Mouse (Mus musculus): ENCODE results near the gene Vmn2r7.
A peak's percentile ranks its signal among the peaks of the same experiment; 100 is the strongest.
"Not testable (repeated sequence)": the region's sequence is repeated elsewhere in the genome, so short reads cannot be mapped to it uniquely, and the experiment has no call there.

Vmn2r7 gene

DNA sequence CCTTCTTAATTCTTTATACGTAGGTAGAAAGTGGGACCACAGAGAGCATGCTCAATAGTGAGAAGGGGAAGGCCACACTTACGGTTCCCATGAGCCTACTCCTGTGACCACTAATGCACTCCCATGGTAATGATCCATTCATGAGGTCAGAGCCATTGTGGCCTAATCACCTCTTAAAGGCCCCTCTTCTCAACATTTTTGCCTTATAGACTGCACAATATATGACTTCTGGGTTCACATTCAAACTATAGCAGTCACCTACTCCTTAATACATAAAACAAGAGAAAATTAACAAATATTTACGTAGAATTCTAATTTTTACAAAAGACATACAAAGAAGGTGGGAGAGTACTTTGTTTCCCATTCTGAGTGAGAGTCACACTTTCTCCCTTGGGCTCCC, at the start of gene Vmn2r7:
Gene Vmn2r7 (minus strand): TSS at position 101 of the 400 bp plus-strand sequence.
- not testable (repeated sequence) for DNase-seq (ENCODE audit: low spot score)

DNA sequence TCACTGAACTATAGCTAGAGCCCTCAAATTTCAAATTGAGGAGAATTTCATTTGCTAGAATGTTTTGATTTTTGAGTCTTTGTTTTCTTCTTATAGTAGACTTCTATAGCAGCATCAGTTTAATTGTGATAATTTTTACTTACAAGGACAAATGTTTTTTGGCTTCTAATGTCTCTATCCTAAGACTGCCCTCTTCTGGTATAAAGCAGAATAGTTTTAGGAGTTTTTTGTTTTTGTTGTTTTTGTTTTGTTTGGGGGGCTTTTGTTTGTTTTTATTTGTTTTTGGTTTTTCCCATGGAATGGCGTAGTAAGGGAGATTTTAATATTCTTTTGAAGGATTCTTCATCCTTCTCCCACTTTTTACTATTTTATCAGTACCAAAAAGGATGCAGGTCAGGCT, 45.2 kb upstream of the Vmn2r7 start:
- DNase-seq (ENCODE audit: low spot score): no peak

DNA sequence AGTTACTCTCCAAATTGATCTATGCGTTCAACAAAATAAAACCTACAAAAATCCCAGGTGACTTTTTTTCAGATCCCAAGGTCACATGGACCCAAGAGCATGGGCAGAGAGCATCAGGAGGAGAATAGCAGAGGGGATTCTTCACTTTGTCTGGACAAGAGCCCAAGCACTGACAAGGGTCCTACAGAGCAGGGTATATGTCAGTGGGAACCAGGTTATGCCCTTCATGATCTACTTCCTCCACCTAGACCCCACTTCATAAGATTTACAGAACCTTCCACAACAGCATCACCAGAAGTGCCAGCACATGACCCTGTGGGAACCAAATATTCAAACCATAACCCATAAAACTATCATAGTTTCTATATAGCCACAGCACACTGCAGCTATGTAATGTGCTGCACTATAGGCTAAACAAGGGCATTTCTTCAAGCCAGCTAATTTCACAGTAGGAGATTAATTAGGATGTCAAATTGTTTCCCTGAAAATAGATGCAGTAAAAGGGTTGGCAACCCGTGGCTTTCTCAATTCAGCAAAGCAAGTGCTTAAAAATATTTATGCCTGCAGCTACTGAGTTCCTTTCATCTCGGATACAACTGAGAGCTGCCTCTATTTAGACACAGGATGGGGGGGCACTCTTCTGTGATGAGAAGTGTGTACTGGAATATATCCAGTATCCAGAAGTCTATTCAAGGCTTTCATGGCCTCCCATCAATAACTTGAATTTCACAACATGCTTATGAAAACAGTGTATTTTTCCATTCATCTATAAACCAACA, 33.8 kb upstream of the Vmn2r7 start:
- DNase-seq (ENCODE audit: low spot score): no peak

DNA sequence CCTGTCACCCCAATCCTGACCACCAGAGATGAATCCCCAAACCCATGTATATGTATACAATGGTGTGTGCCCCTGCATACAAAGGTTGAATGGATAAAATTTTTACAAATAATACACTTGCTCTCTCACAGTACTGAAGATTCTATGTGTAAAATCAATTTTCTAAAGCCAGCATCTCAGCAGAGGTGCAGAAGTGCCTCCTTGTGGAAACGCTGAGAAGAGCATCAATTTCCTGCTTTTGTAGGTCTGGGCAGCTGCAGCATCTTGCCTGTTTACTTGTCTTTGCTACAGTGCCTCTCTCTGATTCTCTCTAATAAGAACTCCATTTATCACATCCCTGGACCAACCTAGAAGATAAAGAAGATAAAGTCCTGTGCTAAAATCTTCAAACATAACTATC, 32.1 kb upstream of the Vmn2r7 start:
- no peak for DNase-seq (ENCODE audit: low spot score)

DNA sequence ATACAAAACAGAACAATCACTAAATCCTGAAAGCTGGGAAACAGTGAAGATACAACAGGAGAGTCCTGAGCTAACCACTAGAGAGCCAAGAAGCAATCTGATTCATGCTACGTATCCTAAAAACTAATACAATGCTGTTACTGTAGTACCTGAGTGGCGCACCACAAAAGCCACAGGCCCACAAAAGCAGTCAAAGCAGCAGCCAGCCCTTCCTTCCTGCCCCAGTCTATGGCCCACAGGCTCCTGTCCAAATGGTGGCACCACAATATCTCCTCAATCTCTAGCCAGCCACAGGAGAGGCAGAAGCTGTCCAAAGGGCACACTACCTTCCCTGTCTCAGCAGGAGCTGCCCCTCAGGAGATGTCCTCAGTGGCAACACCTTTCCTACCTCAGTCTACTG, 1.7 kb downstream of the Vmn2r7 start:
- DNase-seq (ENCODE audit: low spot score): no peak

DNA sequence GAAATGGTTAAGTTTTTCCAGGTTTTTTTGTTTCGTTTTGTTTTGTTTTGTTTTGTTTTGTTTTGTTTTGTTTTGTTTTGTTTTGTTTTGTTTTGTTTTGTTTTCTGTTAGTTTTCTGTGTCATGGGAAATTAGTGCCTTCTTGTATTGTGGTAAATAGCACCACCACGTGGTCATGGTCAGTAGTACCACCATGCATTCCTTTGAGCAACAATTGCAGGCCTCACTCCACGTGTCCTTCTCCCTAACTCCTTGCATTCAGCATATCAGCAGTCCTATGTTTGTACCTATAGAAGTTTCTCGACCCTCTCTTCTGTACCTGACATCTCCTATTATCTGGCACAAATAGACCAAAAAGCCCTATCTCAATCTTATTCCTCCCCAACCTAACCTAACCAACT, 2.3 kb downstream of the Vmn2r7 start:
- DNase-seq (ENCODE audit: low spot score): peak; percentile 54

DNA sequence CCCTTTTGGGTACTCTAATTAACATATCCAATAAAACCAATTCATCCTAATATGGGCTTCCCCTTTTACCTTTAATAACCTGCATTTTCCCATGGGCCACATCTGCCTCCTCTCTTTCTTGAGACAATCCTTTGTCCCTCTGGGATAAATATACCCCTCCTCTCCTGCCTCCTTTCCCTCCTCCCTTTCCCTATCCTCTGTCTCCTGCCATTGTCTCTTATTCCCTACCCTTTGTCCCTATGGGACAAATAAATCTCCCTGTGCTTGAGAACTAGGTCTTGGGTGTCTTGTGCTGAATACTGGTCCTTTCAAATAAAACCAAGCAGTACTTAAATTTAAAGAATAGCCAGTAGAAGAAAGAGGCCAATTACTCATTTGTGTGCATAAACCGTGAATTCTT, 13.4 kb downstream of the Vmn2r7 start:
- DNase-seq (ENCODE audit: low spot score): no peak

DNA sequence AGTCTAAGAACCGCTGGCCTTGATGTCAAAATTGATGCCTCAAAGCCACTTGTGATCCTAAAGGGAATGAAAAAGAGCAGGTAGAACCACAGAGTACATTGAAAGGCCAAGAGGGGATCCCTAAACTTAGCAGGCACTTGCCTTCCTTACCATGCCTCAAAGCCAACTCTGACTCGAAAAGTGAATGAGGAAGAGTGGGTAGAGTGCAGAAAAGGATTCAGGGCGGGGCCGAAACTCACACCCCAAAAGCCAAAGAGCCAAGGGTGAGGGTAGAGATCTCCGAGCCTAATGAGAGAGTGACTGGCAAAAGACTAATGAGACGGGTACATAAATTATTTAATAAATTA, 53.3 kb downstream of the Vmn2r7 start:
- no peak for DNase-seq (ENCODE audit: low spot score)

DNA sequence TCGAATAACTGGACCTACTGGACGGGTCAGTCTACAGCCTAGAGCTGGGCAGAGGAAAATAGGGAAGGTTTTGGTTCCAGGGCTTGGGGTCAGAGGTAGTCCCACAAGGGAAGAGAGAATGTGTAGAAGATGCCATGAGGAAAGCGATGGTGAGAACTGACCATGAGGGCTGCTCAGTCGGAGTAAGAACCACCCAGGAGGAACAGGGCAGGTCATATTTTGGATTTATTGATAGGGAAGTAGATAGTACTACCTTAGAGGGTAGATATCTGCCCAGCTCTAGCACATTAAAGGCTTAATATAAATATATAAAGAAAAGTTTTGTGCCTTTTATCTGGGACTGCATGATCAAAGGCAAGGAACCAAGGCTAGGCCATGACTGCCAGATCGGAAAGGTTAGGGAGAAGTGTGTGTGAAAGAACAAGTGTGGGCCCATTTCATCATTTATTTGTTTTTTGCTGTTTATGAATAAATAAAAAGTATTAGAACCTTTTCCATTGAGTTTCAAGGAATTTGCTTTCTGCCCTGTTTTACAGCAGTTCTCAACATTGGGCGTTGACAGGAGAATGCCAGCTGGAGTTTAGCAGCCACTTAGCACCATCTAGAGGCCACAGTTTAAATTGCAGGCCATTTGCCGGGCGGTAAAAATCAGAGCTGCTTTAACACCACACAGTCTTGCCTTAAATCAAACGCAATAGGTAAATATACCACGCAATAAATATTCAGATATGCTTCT, 53.9 kb downstream of the Vmn2r7 start:
- DNase-seq (ENCODE audit: low spot score): peak; percentile 43

DNA sequence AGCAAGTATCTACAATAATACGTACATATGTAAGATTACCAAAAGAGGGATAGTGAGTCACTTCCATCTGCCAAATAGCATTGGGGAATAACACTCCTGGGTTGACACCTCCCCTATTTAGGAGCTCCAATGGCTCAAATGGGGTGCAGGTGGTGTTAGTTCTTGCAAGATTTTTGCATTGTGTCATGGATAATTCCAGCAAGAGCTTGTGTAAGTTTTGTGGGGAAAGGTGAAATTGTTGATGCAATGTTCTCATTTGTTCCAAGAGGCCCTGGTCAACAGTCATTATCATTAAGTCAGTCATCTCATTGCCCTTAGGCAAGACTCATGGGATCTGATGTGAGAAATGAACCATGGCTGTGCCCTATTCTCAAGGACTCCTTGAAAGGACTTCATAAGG, 61.7 kb downstream of the Vmn2r7 start:
- DNase-seq (ENCODE audit: low spot score): no peak

DNA sequence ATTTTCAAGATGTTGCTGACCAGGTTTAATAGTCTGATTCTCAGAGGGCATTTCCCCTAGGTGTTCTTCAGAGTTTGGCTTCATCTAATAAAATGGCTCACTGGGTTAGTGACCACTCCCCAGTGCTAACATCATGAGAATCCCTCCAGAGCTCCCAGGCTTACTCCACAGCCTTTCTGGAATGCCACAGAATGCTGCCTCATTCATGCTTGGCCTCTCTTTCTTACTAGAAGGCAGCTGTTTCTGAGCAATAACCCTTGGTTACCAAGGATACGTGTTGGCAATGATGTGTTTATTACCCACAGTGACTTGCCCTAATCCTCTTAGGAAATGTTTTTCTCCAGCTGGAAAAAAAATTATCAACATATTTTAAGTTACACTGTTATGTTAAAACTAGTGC, 72.4 kb downstream of the Vmn2r7 start:
- DNase-seq (ENCODE audit: low spot score): no peak

DNA sequence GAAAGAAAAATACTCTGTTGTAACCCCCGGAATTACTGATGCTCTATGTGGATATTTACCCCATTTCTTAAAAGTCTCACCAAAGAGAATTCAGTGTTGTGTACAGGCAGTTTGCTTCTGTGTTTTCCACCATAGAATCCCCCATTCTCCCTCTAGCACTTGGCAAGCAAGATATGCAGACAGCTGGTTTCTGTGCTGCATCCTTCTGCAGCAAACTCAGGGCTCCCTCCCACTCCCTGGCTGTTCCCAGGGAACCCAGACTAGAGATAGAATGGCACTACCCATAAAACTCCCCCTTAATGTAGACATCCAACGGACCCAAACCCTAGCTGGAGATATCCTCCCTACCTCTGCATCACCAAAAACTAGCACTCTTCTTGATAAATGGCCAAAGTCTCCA, 88.4 kb downstream of the Vmn2r7 start:
- peak; percentile 44 for DNase-seq (ENCODE audit: low spot score)

DNA sequence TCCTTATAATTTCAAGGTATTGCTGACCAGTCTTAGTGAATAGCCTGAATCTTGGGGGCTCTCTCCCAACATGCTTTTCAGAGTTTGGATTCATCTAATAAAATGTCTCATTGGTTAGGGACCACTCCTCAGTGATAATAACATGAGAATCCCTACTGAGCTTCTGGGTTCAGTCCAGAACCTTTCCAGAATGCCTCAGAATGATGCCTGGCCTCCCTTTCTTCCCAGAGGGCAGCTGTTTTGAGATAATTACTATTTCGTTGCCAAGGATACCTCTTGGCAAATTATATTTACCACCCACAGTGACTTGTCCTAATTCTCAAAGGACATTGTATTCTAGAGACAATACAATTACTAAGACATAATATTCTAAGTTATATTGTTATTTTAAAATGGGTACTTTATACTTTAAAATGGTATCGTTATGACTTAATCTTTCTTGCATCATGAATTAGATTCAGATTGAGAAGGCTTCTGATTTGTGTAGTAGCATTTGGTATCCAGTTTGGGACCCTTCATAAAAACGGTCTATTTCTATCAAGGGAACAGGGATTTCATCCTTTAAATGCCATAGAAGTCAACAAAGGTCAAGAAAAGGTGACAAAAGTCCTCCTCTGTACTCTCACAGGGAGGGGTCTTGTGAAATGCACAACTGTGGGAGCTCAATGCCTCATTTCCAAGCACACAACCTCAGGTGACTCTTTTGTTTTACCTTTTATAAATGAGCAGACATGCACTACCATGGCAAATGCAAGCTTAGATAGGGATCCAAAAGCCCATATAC, 117.2 kb downstream of the Vmn2r7 start:
- DNase-seq (ENCODE audit: low spot score): not testable (repeated sequence)

DNA sequence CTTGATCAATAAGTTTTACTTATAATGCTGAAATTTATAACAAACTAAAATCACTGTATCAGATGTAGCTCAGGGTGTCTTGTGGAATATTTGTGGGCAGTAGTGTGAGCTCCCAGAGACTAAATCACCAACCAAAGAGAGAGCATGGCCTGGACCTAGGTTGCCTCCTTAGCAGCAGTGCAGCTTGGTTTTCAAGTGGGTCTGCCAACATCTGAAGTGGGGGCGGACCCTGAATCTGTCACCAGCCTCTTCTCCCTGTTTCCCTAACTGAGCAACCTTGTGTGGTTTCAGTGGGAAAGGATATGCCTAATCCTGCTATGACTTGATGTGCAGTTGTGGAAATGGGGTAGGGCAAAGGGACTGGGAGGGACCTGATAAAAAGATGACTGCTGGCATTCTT, 118.8 kb downstream of the Vmn2r7 start:
- DNase-seq (ENCODE audit: low spot score): not testable (repeated sequence)

DNA sequence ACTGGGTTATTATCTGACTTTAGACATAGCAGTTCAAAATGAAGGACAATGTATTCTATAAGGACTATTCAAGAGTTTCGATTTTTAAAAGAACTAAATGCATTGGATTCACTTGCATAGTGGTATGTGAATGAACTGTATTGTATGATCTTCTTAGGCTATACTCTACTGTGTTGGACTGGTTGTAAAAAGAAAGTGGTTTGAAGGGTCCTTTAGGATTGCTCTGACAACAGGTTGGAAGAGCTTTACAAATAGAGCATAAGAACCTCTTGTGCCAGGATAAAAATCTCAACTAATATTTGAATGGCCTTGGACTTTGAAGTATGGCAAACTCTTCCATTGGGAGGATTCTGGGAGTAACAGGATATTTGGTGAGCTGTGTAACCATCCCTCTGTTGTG, 168.5 kb downstream of the Vmn2r7 start:
- DNase-seq (ENCODE audit: low spot score): not testable (repeated sequence)

Data from layer of hippocampus, adult 9-10 months (tissue).